Mouse (Mus musculus): ENCODE results near the gene Zbtb1. TPM values are rescaled to one million over a fixed set of nuclear protein-coding genes. Genes with fewer than 3 reads are reported as not detected.
A peak's percentile ranks its signal among the peaks of the same experiment; 100 is the strongest.

Zbtb1 gene
- polyA plus RNA-seq, 1 experiment, result 3.4 TPM

DNA sequence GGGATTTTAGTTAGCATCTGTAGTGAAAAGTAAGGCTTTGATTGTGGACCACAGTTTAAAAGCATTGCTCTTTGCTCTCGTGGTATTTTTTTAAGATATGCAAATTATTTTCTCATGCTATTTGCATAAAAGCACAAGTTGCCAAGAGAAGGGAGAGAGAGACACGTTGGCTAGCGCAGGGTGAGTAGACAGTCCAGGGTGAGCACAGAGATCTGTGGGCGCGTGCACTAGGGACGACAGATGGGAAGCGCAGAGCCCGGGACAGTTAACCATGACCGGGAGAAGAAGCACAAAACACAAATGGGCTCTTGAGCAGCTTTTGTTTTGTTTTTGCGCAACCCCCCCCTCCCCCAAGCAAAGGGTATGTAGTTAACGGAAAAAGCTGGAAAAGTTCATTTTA, 18.7 kb downstream of the Zbtb1 start:
- DNase-seq (ENCODE audit: low read depth), result peak; percentile 70
- TF ChIP-seq POLR2A (IDR thresholded peaks at IDR 0.05; ENCODE audit: borderline replicate concordance, extremely low read depth, insufficient read depth, insufficient read length, poor library complexity, severe bottlenecking), result no peak
- TF ChIP-seq CTCF (IDR thresholded peaks at IDR 0.05; ENCODE audit: borderline replicate concordance, extremely low read depth, insufficient read depth, insufficient read length), result no peak

DNA sequence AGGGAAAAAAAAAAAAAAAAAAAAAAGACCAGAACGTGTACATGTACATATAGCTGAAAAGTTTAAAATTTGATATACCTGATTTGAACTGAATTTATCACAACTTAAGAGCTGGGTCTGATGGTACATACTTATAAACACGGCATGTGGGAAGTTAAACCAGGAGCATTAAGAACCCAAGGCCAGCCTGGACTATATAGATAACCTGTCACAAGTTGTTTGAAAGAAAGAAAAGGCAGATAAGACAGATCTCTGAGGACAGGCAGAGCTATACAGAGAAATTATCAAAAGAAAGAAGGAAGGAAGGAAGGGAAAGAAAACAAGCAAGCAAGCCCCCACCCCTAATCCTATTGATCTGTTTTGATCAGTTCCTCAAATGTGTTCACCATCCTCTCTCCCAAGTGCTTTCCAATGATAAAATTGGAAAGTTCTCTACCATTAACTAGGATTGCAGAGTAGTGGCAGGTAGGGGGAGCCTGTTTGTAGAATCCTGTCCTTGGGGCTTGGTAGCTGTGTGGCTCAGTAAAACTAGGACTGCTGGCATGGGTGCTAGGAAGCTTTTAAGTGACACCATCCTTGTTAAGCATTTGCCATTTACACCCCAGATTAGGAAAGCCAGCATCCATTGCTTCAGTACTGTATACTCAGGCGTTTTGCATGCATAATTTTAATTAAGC, 21.7 kb downstream of the Zbtb1 start:
- no peak for DNase-seq (ENCODE audit: low read depth)

DNA sequence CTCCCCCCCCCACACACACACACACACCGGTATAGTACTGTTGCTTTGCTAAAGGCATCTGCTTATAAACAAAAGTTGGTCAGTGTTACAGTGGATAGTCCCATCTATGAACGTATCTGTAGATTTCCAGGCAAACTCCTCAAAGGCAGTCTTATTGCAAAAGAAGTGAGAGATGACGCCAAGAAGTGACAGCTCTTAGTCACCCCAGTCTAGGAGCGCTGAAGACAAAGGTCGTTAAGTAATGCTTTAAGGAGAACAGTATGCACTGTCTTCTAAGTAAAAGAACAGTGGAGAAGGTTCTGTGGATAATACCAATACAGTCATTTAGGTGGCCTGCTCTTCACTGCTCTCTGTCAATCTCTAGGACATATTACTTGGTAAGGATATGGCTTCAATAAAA, 22.9 kb downstream of the Zbtb1 start:
- no peak for DNase-seq (ENCODE audit: low read depth)
- TF ChIP-seq POLR2A (IDR thresholded peaks at IDR 0.05; ENCODE audit: borderline replicate concordance, extremely low read depth, insufficient read depth, insufficient read length, poor library complexity, severe bottlenecking), result no peak
- no peak for TF ChIP-seq CTCF (IDR thresholded peaks at IDR 0.05; ENCODE audit: borderline replicate concordance, extremely low read depth, insufficient read depth, insufficient read length)

More for the DNA sequence above, 21.7 kb downstream of the Zbtb1 start:
- TF ChIP-seq CTCF (IDR thresholded peaks at IDR 0.05; ENCODE audit: borderline replicate concordance, extremely low read depth, insufficient read depth, insufficient read length) (no peak), POLR2A (IDR thresholded peaks at IDR 0.05; ENCODE audit: borderline replicate concordance, extremely low read depth, insufficient read depth, insufficient read length, poor library complexity, severe bottlenecking) (no peak)

- no peak for TF ChIP-seq CTCF (IDR thresholded peaks at IDR 0.05; ENCODE audit: borderline replicate concordance, extremely low read depth, insufficient read depth, insufficient read length)
- no peak for TF ChIP-seq POLR2A (IDR thresholded peaks at IDR 0.05; ENCODE audit: borderline replicate concordance, extremely low read depth, insufficient read depth, insufficient read length, poor library complexity, severe bottlenecking)
- no peak for DNase-seq (ENCODE audit: low read depth)
Observed at GRCm38 (mm10) chr12:76397281-76397680, 27.2 kb downstream of the Zbtb1 start.

DNA sequence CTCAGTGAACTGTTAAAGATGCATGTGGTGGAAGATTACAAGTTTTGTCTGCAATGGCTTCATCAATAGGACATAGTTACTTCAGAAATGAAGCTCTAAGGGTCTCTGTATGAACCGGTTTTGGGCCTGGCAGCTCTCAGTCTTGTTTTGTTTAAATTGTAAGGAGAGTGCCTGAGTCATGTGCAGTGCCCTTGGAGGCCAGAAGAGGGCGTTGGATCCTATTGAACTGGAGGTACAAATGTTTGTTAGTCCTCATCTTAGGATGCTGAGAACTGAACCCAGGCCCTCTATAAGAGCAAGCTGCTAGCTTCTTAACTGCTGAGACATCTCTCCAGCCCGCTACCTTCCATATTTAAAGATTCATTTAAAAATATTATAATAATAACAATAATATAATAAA, 31.6 kb downstream of the Zbtb1 start:
- DNase-seq (ENCODE audit: low read depth), result no peak
- TF ChIP-seq CTCF (IDR thresholded peaks at IDR 0.05; ENCODE audit: borderline replicate concordance, extremely low read depth, insufficient read depth, insufficient read length) (0 out of 2 replicates have a peak, but pooled peaks have one; percentile 24), POLR2A (IDR thresholded peaks at IDR 0.05; ENCODE audit: borderline replicate concordance, extremely low read depth, insufficient read depth, insufficient read length, poor library complexity, severe bottlenecking) (no peak)

DNA sequence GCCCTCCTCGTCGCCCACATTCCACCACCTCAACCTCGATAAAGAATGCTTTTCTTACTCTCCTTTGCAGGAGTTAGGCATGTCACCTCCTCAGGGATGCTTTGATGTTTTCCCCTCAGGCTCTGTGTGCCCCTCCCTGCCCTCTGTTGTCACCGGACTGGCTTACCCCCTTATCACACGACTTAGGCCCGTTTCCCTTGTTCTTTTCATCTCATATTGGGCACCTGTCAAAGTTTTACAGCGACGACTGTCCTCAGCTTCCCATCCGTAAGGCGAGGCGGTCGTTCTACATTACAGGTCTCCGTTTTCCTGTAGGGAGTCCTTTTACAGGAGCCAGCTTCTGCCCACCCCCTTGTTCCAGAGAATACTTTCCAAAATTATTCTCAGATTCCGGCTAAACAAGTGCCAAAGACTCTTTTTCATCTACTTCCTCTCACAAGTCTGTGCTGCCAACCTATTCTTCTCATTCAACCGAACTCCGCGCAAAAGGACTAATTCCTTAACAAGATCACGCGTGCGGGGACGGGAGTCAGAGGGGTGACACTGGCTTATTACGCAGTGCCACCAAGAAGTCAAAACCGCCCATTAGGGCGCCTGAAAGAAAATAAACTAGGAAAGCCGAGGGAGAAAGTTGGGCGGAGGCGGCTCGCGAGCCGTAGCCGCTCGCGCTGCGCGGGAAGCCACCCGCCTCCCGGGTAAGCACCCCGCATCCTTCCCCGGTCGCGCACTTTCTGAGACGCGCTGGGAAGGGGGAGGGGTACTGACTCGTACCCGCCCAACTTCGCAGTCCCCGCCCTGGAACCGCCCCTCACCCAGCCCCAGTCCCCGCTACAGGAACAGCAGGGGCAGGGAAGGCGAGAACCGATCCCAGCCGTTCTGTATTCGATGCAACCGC, 33.2 kb downstream of the Zbtb1 start:
- TF ChIP-seq POLR2A (IDR thresholded peaks at IDR 0.05; ENCODE audit: borderline replicate concordance, extremely low read depth, insufficient read depth, insufficient read length, poor library complexity, severe bottlenecking), result no peak
- TF ChIP-seq CTCF (IDR thresholded peaks at IDR 0.05; ENCODE audit: borderline replicate concordance, extremely low read depth, insufficient read depth, insufficient read length), result no peak
- DNase-seq (ENCODE audit: low read depth), result no peak

DNA sequence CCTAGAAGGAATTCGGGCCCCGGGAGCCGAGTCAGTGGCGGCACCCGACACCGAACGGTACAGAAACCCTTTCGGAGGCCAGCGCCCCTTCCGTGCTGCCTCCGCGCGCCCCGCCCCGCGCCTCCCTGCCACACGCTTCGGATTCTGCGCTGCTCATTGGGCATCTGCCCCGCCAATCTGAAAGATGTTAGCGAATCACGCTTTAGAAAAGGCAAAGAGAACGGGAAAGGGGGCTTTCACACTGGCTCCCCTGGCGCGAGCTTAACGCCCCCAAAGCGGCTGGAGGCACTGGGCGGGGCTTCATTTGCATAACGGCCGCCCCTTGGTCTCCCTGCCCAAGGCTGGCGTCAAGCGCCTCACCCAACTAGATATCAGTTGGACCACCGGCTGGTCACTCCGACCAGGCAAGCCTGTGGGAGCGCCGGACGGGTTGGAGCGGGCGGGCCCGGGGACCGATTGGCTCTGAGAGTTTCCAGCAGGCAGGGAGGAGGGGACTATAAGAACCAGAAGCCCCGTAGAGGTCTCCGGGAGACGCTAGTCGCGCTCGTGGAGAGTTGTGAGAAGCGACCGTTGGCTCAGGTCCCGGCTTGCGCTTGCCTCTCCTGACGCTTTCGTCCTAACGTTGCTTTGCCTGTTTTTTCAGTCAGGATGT, 33.9 kb downstream of the Zbtb1 start, which contains the start of gene Hspa2:
Hspa2 (plus strand) TSS at position 291 of the 652 bp plus-strand sequence.
- TF ChIP-seq POLR2A (IDR thresholded peaks at IDR 0.05; ENCODE audit: borderline replicate concordance, extremely low read depth, insufficient read depth, insufficient read length, poor library complexity, severe bottlenecking), result peak; percentile 61; the same call in 1 of the 2 replicates
- TF ChIP-seq CTCF (IDR thresholded peaks at IDR 0.05; ENCODE audit: borderline replicate concordance, extremely low read depth, insufficient read depth, insufficient read length), result no peak
- peak; percentile 99 for DNase-seq (ENCODE audit: low read depth)

DNA sequence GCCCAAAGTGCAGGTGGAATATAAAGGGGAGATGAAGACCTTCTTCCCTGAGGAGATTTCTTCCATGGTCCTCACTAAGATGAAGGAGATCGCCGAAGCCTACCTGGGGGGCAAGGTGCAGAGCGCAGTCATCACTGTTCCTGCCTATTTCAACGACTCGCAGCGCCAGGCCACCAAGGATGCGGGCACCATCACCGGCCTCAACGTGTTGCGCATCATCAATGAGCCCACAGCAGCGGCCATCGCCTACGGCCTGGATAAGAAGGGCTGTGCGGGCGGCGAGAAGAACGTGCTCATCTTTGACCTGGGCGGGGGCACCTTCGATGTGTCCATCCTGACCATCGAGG, 34.7 kb downstream of the Zbtb1 start:
- no peak for DNase-seq (ENCODE audit: low read depth)

GRCm38 (mm10) chr12:76405183-76405970, 35.3 kb downstream of the Zbtb1 start:
- DNase-seq (ENCODE audit: low read depth), result peak; percentile 43
- TF ChIP-seq POLR2A (IDR thresholded peaks at IDR 0.05; ENCODE audit: borderline replicate concordance, extremely low read depth, insufficient read depth, insufficient read length, poor library complexity, severe bottlenecking) (no peak), CTCF (IDR thresholded peaks at IDR 0.05; ENCODE audit: borderline replicate concordance, extremely low read depth, insufficient read depth, insufficient read length) (no peak)

More for the DNA sequence above, 34.7 kb downstream of the Zbtb1 start:
- TF ChIP-seq POLR2A (IDR thresholded peaks at IDR 0.05; ENCODE audit: borderline replicate concordance, extremely low read depth, insufficient read depth, insufficient read length, poor library complexity, severe bottlenecking) (no peak), CTCF (IDR thresholded peaks at IDR 0.05; ENCODE audit: borderline replicate concordance, extremely low read depth, insufficient read depth, insufficient read length) (no peak)

- peak; percentile 27 for DNase-seq (ENCODE audit: low read depth)
- TF ChIP-seq POLR2A (IDR thresholded peaks at IDR 0.05; ENCODE audit: borderline replicate concordance, extremely low read depth, insufficient read depth, insufficient read length, poor library complexity, severe bottlenecking) (no peak), CTCF (IDR thresholded peaks at IDR 0.05; ENCODE audit: borderline replicate concordance, extremely low read depth, insufficient read depth, insufficient read length) (no peak)
Observed at GRCm38 (mm10) chr12:76405971-76406370, 35.9 kb downstream of the Zbtb1 start.

Data from brain, embryonic 14.5 days (tissue).